Mouse (Mus musculus) left cerebral cortex, adult 8-10 months (tissue): Measurements from ENCODE around the gene St8sia6. TPM values are rescaled to one million over a fixed set of nuclear protein-coding genes. Genes with fewer than 3 reads are reported as not detected.
"Not testable (repeated sequence)": the region's sequence is repeated elsewhere in the genome, so short reads cannot be mapped to it uniquely, and the experiment has no call there.

Experiments
- DNase-seq, 2 experiments: peaks; one replicate each; pipeline ENCODE4 v3.0.0; 2022; ENCODE audit warnings: low spot score in 2 of 2
- total RNA-seq, 4 experiments: library from RNA; stranded (reverse); gene quantifications; 2 replicates each; pipeline ENCODE4 v1.2.4; 2022

Gene St8sia6
- total RNA-seq, 4 experiments from 2014 or later: 1.2 to 5.9 (median 3.0) TPM

DNA sequence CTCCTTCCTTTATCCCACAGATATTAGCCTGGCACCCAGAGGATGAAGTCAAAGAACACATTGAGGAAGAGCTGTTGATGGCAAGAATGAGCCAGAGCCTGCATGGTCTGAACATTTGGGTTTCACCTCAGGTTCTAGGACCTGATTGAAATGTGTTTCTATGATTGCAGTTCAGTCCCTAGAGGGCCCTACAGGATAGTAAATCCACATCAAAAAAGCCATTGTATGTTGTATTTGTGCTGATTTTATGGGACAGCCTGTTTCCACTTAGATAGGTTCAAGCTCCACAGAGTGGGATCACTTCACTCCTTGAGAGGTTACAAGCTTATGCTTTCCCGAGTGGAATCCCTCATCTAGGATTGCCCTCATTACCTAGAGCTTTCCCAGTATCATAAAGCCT is 159.0 kb downstream of the St8sia6 start:
- no peak for DNase-seq

DNA sequence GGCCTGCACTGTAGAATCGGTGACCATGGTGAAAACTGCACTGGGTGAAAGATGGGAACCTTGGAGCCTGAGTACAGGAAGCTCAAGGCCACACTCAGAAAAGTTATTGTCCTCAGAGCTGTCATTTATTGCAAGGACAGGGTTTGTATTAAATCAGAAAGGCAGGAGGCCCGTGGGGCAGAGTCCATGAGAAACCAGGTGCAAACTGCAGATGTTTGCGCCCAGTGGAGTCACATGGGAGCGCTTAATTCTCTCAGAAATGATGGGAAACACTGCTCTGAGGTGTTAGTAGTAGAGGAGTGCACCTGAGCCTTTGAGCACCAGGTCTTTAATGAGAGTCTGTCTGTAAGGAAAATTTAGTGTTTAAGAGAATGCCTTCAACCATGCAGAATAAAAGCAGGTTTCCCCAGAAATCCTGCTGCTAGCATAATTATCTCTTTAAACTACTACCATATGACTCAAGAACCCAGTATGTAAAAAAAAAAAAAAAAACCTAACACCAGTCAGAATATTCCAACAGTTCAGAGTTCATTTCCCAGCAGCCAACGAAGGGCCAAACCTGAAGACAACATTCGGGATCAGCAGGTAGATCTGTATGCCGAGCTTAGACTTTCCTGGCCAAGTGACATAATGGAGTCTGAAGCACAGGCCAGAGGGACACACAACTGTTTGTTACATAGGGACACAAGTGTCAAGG is 163.6 kb downstream of the St8sia6 start:
- DNase-seq: no peak

DNA sequence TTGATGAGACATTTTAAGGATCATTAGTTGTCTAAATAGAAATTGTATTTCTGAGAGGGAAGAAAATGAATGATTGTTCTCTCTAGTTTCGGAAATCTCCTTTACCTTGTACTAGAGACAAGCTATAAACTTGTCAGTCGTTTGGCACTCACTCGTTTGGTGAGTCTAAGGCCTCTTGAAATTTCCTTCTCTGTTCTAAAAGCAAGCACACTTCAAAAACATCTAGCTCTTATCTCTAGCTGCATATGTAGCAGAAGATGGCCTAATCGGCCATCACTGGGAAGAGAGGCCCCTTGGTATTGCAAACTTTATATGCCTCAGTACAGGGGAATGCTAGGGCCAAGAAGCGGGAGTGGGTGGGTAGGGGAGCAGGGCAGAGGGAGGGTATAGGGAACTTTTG is 190.2 kb downstream of the St8sia6 start:
- not testable (repeated sequence) for DNase-seq

DNA sequence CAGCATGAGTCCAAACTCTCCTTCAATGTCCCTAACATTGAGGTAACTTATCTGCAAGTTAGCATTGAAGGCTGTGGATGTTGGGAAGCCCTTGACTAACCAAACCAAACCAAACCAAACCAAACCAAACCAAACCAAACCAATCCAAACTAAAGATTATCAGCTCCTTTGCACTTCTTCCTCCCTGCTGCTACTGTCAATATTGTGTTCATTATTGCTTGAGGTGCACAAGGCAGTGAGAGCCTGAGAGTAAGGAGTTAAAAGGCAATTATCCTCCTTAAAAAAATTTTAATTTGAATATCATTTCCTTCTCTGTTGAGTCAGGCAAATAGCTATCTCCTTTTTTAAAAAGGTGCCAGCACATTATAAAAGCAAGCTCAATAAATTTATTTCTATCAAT is 190.8 kb downstream of the St8sia6 start:
- DNase-seq: no peak

Other genes with a start within 250 kb of the St8sia6 start
- 10 to 100 TPM in 1 of 4 experiments, 1 to 10 TPM in 3; 5.0 to 10.5 (median 6.2) TPM for gene Trdmt1, start 249.4 kb downstream of the St8sia6 start, total RNA-seq
- 10 to 100 TPM; 49.1 to 94.5 (median 69.2) TPM for gene Vim, start 220.1 kb downstream of the St8sia6 start, total RNA-seq